Mouse (Mus musculus) skeletal muscle tissue, postnatal 0 days (tissue): ENCODE results near the gene Rasef. TPM values are rescaled to one million over a fixed set of nuclear protein-coding genes. Genes with fewer than 3 reads are reported as not detected.

Experiments used
- polyA plus RNA-seq: library from polyadenylated mRNA; unstranded; fragments of >200 nt; fragmentation: Nextera tagmentation; extraction: Ambion mirVana; gene quantifications from 2 replicates; pipeline ENCODE4 v1.2.1, GENCODE M21; 2015

The Rasef gene
- 0.22 and 0.45 TPM in 2 replicates for polyA plus RNA-seq

DNA sequence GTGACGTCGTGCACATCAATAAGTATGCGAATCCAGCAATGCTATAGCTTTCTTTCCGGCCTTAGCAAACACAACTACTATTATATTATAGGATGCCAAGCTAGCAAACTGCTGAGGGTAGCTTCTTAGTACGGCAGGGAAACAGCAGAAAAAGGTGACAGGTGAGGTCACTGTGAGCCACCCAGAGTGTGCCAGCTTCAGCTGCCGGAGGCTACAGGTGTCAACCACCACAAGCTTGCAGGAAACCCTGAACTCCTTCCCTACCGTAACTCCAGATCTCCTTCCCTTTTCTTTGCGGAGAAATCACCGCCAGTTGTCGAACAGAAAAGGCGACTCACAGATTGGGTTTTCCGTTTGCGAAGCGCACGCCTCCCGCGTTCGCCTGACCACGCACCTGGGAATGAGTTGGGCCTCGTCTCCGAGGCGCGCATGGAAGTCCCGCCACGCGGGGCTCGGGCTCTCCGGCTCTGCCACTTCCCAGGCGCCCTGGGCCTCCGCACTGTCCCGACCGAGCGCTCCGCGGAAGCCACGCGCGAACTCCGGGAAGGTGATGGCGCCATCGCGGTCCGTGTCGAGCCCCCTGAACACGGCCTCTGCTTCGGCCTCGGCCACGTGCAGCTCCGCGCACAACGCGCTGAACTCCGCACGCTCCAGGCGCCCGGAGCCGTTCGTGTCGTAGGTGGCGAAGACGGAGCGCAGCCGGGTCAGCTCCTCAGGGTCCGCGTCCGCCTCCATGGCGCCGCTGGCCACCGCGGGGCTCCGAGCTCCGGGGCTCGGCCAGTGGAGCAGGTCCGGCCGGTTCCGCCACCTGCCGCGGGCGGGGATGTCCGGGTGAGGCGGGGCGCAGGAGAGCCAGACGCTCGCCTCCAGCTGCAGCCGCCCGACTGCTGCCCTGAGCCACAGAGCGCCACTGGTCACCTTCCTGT, at the start of gene Rasef:
TSS of gene Rasef (minus strand) at position 735 of the 926 bp plus-strand sequence.

DNA sequence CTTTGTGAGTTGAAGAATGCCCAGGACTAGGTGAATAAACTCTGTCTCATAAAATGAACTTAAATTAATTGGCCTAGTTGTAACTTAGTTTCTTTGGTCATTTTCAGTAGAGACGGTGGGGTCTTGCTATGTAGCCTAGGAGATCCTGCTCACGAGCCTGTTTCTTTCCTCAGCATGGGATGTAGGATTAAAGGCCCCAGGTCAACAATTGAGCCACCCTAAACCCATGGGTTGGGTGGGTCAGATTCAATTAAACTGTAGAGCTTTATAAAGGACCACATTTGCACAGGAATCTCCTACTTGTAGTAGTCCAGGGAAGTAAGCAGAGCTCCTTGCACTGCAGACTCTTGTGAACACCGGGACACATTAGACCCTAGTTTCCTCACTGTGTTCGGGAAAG, 107.6 kb downstream of the Rasef start, which contains the start of gene Gm428:
TSS of gene Gm428 (plus strand) at position 301 of the 400 bp plus-strand sequence.

GRCm38 (mm10) chr4:73668054-73668453, 122.7 kb downstream of the Rasef start, which contains the start of gene Gm11239:
Gene Gm11239, plus strand, starts transcription at chr4:73668354.

Other genes starting within 250 kb of the Rasef start
- gene Gm11238, start 183.1 kb downstream of the Rasef start, polyA plus RNA-seq: not detected in 2 replicates
- not detected in 2 replicates for gene Gm11237, start 168.0 kb downstream of the Rasef start, polyA plus RNA-seq
- not detected in 2 replicates for gene Gm11236, start 152.9 kb downstream of the Rasef start, polyA plus RNA-seq
- gene Gm11239, start 122.6 kb downstream of the Rasef start, polyA plus RNA-seq: not detected in 2 replicates
- not detected in 2 replicates for gene Gm428, start 107.5 kb downstream of the Rasef start, polyA plus RNA-seq
- not detected in 2 replicates for gene Gm11758, start 85.3 kb upstream of the Rasef start, polyA plus RNA-seq
- gene Gm11757, start 100.1 kb upstream of the Rasef start, polyA plus RNA-seq: not detected in 2 replicates
- gene Gm13871, start 115.0 kb upstream of the Rasef start, polyA plus RNA-seq: not detected in 2 replicates
- 0.10 and 0.18 TPM in 2 replicates for gene Gm11756, start 129.8 kb upstream of the Rasef start, polyA plus RNA-seq
- gene 2310002L09Rik, start 159.9 kb upstream of the Rasef start, polyA plus RNA-seq: 86.8 and 114 TPM in 2 replicates
- gene Frmd3, start 222.4 kb upstream of the Rasef start, polyA plus RNA-seq: 3.2 and 3.8 TPM in 2 replicates